Mouse (Mus musculus): Measurements from ENCODE around the gene Terf2. TPM values are rescaled to one million over a fixed set of nuclear protein-coding genes. Genes with fewer than 3 reads are reported as not detected.
"Not testable (repeated sequence)": the region's sequence is repeated elsewhere in the genome, so short reads cannot be mapped to it uniquely, and the experiment has no call there.

Gene Terf2
- total and polyA plus RNA-seq, 3 experiments, result 24.9 to 76.8 (median 28.6) TPM

GRCm38 (mm10) chr8:107036626-107037025, 59.7 kb downstream of the Terf2 start:
- Histone ChIP-seq H3K9me3 (replicated peaks) (no peaks in the 10 kb centered on the region), H3K4me3 (ENCODE audit: low read depth, low read length) (no peak overlapping the region), H3K4me1 (ENCODE audit: insufficient read depth, low read depth, low read length) (peaks cover 24% of the 10 kb centered on the region), H3K27me3 (ENCODE audit: insufficient read depth, low read length) (no peaks in the 10 kb centered on the region), H3K36me3 (replicated peaks) (peaks cover 75% of the 10 kb centered on the region)
- ATAC-seq (ENCODE audit: extremely low read depth, insufficient number of reproducible peaks, low FRiP score, poor library complexity, severe bottlenecking) (no peak), DNase-seq (ENCODE audit: low spot score) (no peak)
- no peak for TF ChIP-seq GATA1 (IDR thresholded peaks at IDR 0.05; ENCODE audit: borderline replicate concordance, low read length)

- Histone ChIP-seq H3K4me1 (ENCODE audit: insufficient read depth, low read depth, low read length) (peaks cover 24% of the 10 kb centered on the region), H3K9me3 (replicated peaks) (no peaks in the 10 kb centered on the region), H3K27me3 (ENCODE audit: insufficient read depth, low read length) (no peaks in the 10 kb centered on the region), H3K4me3 (ENCODE audit: low read depth, low read length) (no peak overlapping the region), H3K36me3 (replicated peaks) (peaks cover 65% of the 10 kb centered on the region)
- no peak for TF ChIP-seq CTCF (IDR thresholded peaks at IDR 0.05; ENCODE audit: low read depth, low read length)
- no peak for TF ChIP-seq GATA2 (IDR thresholded peaks at IDR 0.05; ENCODE audit: borderline replicate concordance, low read depth, low read length)
- TF ChIP-seq POLR2AphosphoS5 (IDR thresholded peaks at IDR 0.05; ENCODE audit: insufficient replicate concordance, low read depth, low read length), result no peak
- no peak for TF ChIP-seq GATA1 (IDR thresholded peaks at IDR 0.05; ENCODE audit: borderline replicate concordance, low read length)
- TF ChIP-seq TAL1 (conservative IDR thresholded peaks at IDR 0.05; ENCODE audit: low read depth, low read length), result no peak
- ATAC-seq (ENCODE audit: extremely low read depth, insufficient number of reproducible peaks, low FRiP score, poor library complexity, severe bottlenecking), result no peak
- DNase-seq (ENCODE audit: low spot score), result no peak
Observed at GRCm38 (mm10) chr8:107035641-107036040, 60.7 kb downstream of the Terf2 start.

GRCm38 (mm10) chr8:107033609-107034008, 62.7 kb downstream of the Terf2 start:
- peaks cover 38% of the 10 kb centered on the region for H3K4me1 ChIP-seq (ENCODE audit: insufficient read depth, low read depth, low read length)
- H3K27me3 ChIP-seq (ENCODE audit: insufficient read depth, low read length); H3K4me3 ChIP-seq (ENCODE audit: low read depth, low read length); ATAC-seq (ENCODE audit: extremely low read depth, insufficient number of reproducible peaks, low FRiP score, poor library complexity, severe bottlenecking); H3K9me3 ChIP-seq (replicated peaks); DNase-seq (ENCODE audit: low spot score): not testable (repeated sequence)
- H3K36me3 ChIP-seq (replicated peaks), result peaks cover 46% of the 10 kb centered on the region

GRCm38 (mm10) chr8:107031577-107032090, 64.7 kb downstream of the Terf2 start:
- H3K4me1 ChIP-seq (ENCODE audit: insufficient read depth, low read depth, low read length), result peaks cover 40% of the 10 kb centered on the region
- TF ChIP-seq CTCF (IDR thresholded peaks at IDR 0.05; ENCODE audit: low read depth, low read length), result no peak

GRCm38 (mm10) chr8:107030650-107031576, 65.4 kb downstream of the Terf2 start, which contains the start of gene Vps4a:
Vps4a (plus strand) TSS chr8:107031222.
- TF ChIP-seq CTCF (IDR thresholded peaks at IDR 0.05; ENCODE audit: low read depth, low read length) (peak; percentile 49), GATA2 (IDR thresholded peaks at IDR 0.05; ENCODE audit: borderline replicate concordance, low read depth, low read length) (no peak)
- Histone ChIP-seq H3K27me3 (ENCODE audit: insufficient read depth, low read length) (no peaks in the 10 kb centered on the region; the same call in 1 of the 2 replicates), H3K4me1 (ENCODE audit: insufficient read depth, low read depth, low read length) (peaks cover 40% of the 10 kb centered on the region), H3K4me3 (ENCODE audit: low read depth, low read length) (peak within 1 kb of the TSS; percentile 95), H3K9me3 (replicated peaks) (no peaks in the 10 kb centered on the region), H3K36me3 (replicated peaks) (peaks cover 28% of the 10 kb centered on the region)
- ATAC-seq (ENCODE audit: extremely low read depth, insufficient number of reproducible peaks, low FRiP score, poor library complexity, severe bottlenecking), result peak; percentile 91
- DNase-seq (ENCODE audit: low spot score), result peak; percentile 96

More at GRCm38 (mm10) chr8:107031577-107032090, 64.7 kb downstream of the Terf2 start:
- Histone ChIP-seq H3K27me3 (ENCODE audit: insufficient read depth, low read length) (no peaks in the 10 kb centered on the region), H3K36me3 (replicated peaks) (peaks cover 35% of the 10 kb centered on the region), H3K9me3 (replicated peaks) (no peaks in the 10 kb centered on the region), H3K4me3 (ENCODE audit: low read depth, low read length) (peak overlapping the region; percentile 95)
- DNase-seq (ENCODE audit: low spot score) (no peak), ATAC-seq (ENCODE audit: extremely low read depth, insufficient number of reproducible peaks, low FRiP score, poor library complexity, severe bottlenecking) (no peak)

GRCm38 (mm10) chr8:107030058-107030457, 66.3 kb downstream of the Terf2 start:
- peak overlapping the region; percentile 36; the same call in 1 of the 2 replicates for H3K4me3 ChIP-seq (ENCODE audit: low read depth, low read length)
- peaks cover 19% of the 10 kb centered on the region for H3K36me3 ChIP-seq (replicated peaks)
- peaks cover 7% of the 10 kb centered on the region for H3K27me3 ChIP-seq (ENCODE audit: insufficient read depth, low read length)
- no peak for DNase-seq (ENCODE audit: low spot score)
- TF ChIP-seq GATA1 (IDR thresholded peaks at IDR 0.05; ENCODE audit: borderline replicate concordance, low read length) (no peak), CTCF (IDR thresholded peaks at IDR 0.05; ENCODE audit: low read depth, low read length) (no peak), TAL1 (conservative IDR thresholded peaks at IDR 0.05; ENCODE audit: low read depth, low read length) (no peak), GATA2 (IDR thresholded peaks at IDR 0.05; ENCODE audit: borderline replicate concordance, low read depth, low read length) (no peak), POLR2AphosphoS5 (IDR thresholded peaks at IDR 0.05; ENCODE audit: insufficient replicate concordance, low read depth, low read length) (no peak)
- H3K4me1 ChIP-seq (ENCODE audit: insufficient read depth, low read depth, low read length), result peaks cover 40% of the 10 kb centered on the region
- ATAC-seq (ENCODE audit: extremely low read depth, insufficient number of reproducible peaks, low FRiP score, poor library complexity, severe bottlenecking), result no peak
- H3K9me3 ChIP-seq (replicated peaks), result no peaks in the 10 kb centered on the region

- H3K9me3 ChIP-seq (replicated peaks), result no peaks in the 10 kb centered on the region
- TF ChIP-seq GATA2 (IDR thresholded peaks at IDR 0.05; ENCODE audit: borderline replicate concordance, low read depth, low read length) (no peak), CTCF (IDR thresholded peaks at IDR 0.05; ENCODE audit: low read depth, low read length) (no peak), POLR2AphosphoS5 (IDR thresholded peaks at IDR 0.05; ENCODE audit: insufficient replicate concordance, low read depth, low read length) (no peak), TAL1 (conservative IDR thresholded peaks at IDR 0.05; ENCODE audit: low read depth, low read length) (no peak), GATA1 (IDR thresholded peaks at IDR 0.05; ENCODE audit: borderline replicate concordance, low read length) (no peak)
Observed at GRCm38 (mm10) chr8:107029310-107029709, 67.0 kb downstream of the Terf2 start.

More at GRCm38 (mm10) chr8:107029310-107029709, 67.0 kb downstream of the Terf2 start:
- peaks cover 39% of the 10 kb centered on the region for H3K4me1 ChIP-seq (ENCODE audit: insufficient read depth, low read depth, low read length)
- no peak for DNase-seq (ENCODE audit: low spot score)
- H3K27me3 ChIP-seq (ENCODE audit: insufficient read depth, low read length), result peaks cover 7% of the 10 kb centered on the region
- ATAC-seq (ENCODE audit: extremely low read depth, insufficient number of reproducible peaks, low FRiP score, poor library complexity, severe bottlenecking), result no peak
- peaks cover 13% of the 10 kb centered on the region for H3K36me3 ChIP-seq (replicated peaks)
- H3K4me3 ChIP-seq (ENCODE audit: low read depth, low read length), result no peak overlapping the region

All from G1E (cell line).